Mouse (Mus musculus) right cerebral cortex, postnatal 10 days (tissue): ENCODE results near the gene Ly6g5c.

Source experiments
- DNase-seq, 2 experiments: peaks; one replicate each; pipeline ENCODE4 v3.0.0; 2021; ENCODE audit warnings: low spot score in 2 of 2

The Ly6g5c gene

GRCm38 (mm10) chr17:35080710-35081109, 27.4 kb upstream of the Ly6g5c start:
- no peak for DNase-seq

DNA sequence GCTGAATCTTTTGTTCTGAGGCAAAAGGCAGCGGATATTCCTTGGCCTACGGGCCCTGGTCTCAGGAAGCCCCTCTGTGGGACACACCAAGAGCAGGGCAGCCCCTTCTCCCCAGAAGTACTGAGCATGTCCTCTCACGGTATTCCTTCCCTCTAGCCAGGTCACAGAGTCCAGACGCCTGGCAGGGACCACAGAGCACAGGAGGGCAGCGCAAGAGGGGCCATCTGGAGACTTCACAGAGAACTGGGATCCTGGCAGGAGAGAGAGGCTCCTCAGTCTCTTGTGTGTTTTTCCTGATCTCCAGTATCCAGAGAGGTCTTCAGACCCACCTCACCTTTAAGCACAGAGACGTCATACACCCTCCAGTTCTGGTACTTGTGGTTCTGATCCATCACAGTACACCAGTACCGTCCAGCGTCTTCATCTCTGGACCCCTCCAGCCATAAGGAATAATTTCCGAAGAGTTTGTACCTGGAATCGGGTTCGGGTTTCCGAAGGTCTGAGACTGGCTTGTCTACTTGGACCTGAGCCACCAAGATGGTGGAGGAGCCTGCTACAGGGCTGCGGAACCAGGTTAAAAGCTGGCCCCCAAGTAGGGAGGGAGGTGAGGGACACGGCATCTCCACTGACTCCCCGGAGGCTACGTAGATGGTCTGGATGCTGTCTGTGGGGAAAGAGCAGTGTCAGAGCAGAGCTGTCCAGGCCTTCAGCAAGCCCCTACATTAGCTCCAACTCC, 25.1 kb upstream of the Ly6g5c start:
- no peak for DNase-seq

DNA sequence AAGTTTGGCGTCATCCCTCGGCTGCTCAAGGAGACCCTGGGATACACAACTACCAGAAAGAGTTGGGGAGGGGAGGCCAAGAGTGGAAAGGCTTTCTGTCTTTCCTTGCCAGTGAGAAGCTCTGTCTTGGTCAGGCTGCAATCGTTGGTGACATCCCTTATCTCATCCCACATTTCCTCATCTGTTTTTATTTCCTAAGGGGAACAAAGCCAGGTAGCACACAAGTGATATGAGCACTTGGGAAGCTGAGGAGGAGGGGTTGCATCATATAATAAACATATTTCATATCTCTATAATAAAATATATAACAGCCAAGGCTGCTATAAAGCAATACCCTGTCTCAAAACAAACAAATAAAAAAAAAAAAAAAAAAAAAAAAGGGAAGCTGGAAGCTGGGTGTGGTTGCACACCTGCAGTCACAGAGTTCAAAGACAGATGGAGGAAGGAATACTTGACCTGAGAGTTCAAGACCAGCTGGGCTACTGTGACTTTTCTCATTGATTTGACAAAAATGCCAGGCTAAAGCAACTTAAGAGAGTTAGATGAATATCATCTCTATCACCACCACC, 24.1 kb upstream of the Ly6g5c start:
- no peak for DNase-seq

GRCm38 (mm10) chr17:35085208-35085865, 22.7 kb upstream of the Ly6g5c start, which contains the start of gene Ly6g6f:
Ly6g6f (minus strand) TSS chr17:35085610.
- DNase-seq, result no peak

GRCm38 (mm10) chr17:35088151-35088550, 19.9 kb upstream of the Ly6g5c start:
- DNase-seq, result no peak

- peak; percentile 96 for DNase-seq
Measured at GRCm38 (mm10) chr17:35088825-35089644, 19.0 kb upstream of the Ly6g5c start, which contains the start of gene Abhd16a. Abhd16a (plus strand) TSS chr17:35089263.

DNA sequence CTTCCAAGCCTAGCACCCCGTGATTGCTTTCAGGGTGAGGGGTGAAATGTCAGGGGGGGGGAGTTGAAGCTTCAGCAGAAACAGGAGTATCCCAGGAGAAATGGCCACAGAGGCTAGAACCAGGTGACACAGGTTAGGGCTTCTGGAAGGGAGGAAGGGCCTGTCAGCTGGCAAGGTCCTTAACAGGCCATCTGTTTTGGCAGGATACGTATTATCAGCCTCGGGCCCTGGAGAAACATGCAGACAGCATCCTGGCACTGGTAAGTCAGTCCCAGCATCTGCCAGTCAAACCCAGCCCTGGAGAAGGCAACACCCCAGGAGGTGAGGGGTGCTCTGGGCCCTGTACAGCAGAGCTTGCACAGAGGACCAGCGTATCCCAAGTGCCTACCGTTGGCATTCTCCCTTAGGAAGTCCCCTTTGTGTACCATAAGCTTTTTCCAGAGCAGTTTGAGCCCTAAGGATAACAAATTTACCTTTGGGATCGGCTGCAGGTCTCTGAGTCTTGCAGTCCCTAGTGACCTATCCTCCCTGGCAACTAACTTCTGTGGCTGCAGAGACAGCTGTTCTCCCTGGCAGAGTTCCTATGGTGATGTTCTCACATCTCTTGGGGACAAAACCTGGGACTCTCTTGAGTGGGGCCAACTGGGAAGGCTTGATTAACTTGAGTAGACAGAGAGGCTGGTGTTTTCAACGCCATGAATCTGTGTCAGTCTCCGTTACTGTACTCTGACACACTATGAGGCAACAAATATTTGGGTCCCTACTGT, 17.7 kb upstream of the Ly6g5c start:
- no peak for DNase-seq

DNA sequence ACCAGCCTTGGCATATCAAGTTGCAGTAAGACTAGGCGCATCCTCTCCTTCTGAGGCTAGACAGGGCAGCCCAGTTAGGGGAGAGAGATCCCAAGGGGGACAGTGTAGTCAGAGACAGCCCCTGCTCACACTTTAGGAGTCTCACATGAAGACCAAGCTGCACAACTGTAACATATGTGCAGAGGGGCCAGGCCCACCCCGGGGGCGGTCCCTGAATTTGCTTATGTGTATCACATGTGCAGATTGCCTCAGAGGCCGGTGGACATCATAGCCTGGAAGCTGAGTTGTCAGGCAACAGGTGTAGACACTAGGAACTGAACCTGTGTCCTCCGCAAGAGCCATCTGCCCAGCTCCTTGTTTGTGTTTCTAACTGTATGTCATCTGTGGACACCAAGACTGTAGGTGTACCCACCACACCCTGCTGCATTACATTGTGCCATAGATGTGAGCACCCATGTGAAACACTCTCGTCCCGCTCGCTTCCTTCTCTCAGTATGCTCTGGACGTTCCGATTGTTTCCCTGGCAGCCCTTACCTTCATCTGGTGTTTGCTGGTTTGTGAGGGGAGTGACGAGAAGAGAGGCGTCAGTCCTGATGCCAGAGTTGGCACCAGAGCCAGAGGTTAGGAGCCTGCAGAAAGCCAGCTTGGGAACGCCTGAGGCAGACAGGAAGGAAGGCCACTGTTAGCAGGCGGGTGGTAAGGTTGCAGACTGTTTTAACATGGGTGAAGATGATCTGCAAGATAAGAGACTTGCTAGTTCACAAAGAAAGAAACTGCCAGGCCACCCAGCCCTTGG, 15.5 kb upstream of the Ly6g5c start:
- no peak for DNase-seq

DNA sequence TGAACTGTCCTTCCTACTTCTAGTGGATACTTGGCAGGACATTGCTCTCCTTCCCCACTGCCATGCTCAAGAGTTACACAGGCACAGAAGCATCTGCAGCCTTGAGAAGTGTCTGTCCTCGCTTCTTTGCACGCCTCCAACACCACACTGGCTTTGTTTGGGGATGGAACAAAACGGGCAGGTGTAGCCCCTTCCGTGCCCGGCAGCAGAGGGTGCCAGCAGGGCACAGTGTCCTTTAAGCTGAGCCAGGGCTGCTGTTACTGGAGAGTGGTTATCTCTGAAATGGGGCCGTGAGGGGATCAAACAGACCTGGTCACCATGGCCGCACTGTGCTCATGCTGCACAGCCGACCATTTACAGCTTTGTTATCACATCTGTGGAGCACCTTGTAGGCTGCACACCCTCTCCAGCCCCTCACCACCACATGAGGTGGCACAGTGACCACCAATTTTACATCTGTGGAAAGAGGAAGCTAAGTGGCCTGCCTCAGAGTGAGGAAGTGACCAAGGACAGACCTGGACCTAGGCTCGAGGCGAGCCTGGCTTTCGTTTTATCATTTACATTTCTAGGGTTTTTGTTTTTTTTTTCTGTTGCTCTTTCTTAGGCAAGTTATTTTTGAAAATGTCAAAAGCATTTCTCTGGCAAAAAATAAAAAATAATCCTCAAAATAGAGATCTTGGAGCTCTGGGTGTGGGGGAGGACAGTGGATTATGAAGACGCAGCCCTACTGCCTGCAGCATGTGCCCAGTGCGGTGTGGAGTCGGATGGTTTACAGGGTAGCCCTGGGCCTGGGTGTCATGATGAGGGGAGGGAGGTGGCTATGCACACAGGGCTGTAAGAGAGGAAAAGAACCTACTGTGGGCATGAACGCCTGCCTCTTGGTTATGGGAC, 13.4 kb upstream of the Ly6g5c start:
- no peak for DNase-seq

- no peak for DNase-seq
Measured at GRCm38 (mm10) chr17:35096597-35096996, 11.5 kb upstream of the Ly6g5c start.

DNA sequence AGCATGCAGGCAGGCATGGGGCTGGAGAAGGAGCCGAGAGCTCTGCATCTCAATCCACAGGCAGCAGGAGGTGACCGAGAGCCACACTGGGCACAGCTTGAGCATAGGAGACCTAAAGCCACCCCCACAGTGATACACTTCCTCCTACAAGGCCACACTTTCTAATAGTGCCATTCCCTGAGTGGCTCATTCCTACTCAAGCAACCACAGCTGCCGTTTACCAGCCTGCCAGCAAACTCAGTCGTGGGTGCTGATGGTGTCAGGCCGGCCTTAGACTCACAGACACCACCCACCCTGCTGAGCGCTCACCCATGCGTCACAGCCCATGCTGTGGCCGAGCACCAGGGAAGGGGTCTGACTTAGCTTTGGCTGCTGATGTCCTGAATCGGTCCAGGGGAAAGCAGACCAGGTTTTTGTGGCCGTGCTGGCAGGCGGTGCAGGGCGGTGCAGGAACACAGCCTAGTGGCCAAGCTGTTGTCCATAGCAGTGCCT, 10.9 kb upstream of the Ly6g5c start:
- no peak for DNase-seq

DNA sequence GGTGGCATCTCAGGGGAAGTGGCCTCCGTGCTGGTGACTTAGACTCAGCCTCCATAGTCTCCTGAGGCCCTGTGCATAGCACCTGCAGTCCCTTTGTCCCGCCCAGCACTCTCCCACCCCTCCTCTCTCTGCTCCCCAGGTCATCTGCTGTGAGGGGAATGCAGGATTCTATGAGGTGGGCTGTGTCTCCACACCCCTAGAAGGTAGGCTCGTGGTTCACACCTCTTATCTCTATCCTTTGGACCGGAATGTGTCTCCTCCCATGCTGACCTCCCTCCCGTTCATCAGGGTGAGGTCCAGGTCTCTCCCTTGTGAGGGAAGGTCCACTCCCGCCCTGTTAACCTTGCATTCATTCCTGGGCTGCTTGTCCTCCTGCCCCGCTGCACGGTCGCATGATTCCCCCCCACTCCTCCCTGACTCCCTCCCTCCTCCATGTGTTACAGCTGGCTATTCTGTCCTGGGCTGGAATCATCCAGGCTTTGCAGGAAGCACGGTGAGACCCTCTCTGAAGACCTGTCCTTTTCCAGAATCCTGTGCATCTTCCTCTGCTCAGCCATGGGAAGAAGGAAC, 7.8 kb upstream of the Ly6g5c start:
- no peak for DNase-seq

- no peak for DNase-seq
Measured at GRCm38 (mm10) chr17:35101161-35101560, 6.9 kb upstream of the Ly6g5c start.

- DNase-seq, result no peak
Measured at GRCm38 (mm10) chr17:35102299-35102698, 5.8 kb upstream of the Ly6g5c start.

DNA sequence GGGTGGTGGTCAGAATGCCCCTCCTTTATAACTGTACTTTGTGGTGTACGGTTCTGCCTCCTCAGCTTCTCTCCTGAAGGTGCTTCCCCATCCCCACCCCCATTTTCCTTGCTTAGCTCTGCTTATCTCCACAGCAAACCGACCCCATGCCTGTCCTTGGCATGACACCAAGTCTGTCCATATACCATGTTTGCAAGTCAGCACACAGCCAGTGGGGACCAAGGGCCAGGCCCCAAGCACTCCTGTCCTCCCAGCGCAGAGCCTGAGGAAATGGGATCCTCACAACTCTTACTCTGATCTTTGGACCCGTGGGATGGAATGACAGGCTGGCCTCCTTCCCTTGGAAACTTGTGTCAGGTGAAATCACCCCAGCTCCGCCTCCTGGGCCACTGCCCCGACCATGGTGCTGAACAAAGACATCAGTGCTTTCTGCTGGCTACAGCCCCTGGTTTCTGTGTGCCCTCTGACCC, 4.8 kb upstream of the Ly6g5c start:
- DNase-seq, result no peak

- no peak for DNase-seq
Measured at GRCm38 (mm10) chr17:35104079-35104478, 4.0 kb upstream of the Ly6g5c start.

DNA sequence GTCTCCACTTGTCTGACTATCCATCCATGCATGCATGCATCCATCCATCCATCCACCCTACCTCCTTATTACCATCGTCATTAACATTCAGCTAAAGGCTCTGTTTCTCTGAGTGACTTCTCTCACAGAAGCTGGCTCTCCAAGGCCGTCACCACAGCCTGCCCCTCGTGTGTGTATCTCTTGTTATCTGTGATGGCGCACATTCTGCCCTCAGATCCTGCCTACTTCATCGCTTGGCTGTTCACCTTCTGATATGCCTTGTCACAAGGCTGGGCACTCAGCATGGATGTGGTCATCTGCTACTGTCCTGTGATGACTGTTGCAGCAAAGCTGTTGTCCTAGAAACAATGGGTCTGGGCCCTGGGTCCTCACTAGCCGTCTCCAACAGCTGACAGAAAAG, 3.3 kb upstream of the Ly6g5c start:
- no peak for DNase-seq

GRCm38 (mm10) chr17:35105740-35106389, 2.2 kb upstream of the Ly6g5c start:
- DNase-seq, result no peak
